Mouse (Mus musculus): ENCODE data around the gene Nat8f1.
"Not testable (repeated sequence)": the region's sequence is repeated elsewhere in the genome, so short reads cannot be mapped to it uniquely, and the experiment has no call there.

DNA sequence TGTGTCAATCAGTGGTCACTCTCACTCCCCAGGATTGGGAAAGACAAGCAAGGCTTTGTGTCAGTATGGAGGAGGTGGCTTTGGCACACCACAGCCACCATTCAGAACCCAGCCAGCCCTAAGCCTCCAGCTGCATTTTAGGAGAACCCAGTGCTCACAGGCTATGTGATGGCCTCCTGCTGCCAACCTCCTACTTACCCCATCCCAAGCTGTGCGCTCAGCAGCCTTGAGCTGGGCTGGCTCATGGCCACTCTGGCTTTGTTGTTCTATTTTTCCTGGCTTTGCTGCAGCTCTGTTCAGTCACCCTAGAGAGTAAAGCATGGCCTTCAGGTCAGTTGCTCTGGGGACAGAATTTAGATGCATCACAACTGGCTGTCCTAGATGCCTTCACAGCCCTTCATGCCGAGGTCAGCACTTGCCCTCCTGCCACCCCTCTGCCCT lies 8.6 kb downstream of the Nat8f1 start:
- TF ChIP-seq CTCF (IDR thresholded peaks at IDR 0.05; ENCODE audit: extremely low read depth, insufficient read length, insufficient replicate concordance, low read depth, low read length); POLR2A (IDR thresholded peaks at IDR 0.05; ENCODE audit: low read depth, low read length): not testable (repeated sequence)

All from small intestine, adult 2 months (tissue).